Mouse (Mus musculus) testis, postnatal 10 days (tissue): ENCODE results near the gene Zmat5.
A peak's percentile ranks its signal among the peaks of the same experiment; 100 is the strongest.

Experiments
- DNase-seq: peaks from one replicate; pipeline ENCODE4 v3.0.0; 2021; ENCODE audit warnings: low spot score

The Zmat5 gene

GRCm38 (mm10) chr11:4737682-4738081 is 33.2 kb downstream of the Zmat5 start:
- DNase-seq = no peak

- DNase-seq = no peak
Observed at GRCm38 (mm10) chr11:4738719-4739118, 34.2 kb downstream of the Zmat5 start.

GRCm38 (mm10) chr11:4740785-4741184 is 36.3 kb downstream of the Zmat5 start:
- DNase-seq = no peak

GRCm38 (mm10) chr11:4744691-4745090 is 40.2 kb downstream of the Zmat5 start:
- no peak for DNase-seq

GRCm38 (mm10) chr11:4745969-4746368 is 41.5 kb downstream of the Zmat5 start:
- no peak for DNase-seq

- DNase-seq = no peak
Observed at GRCm38 (mm10) chr11:4746733-4747132, 42.3 kb downstream of the Zmat5 start, which contains the start of gene Cabp7. Gene Cabp7, minus strand, starts transcription at chr11:4746778.

- DNase-seq = no peak
Observed at GRCm38 (mm10) chr11:4747285-4747684, 42.8 kb downstream of the Zmat5 start.

- peak; percentile 89 for DNase-seq
Observed at GRCm38 (mm10) chr11:4750263-4750662, 45.8 kb downstream of the Zmat5 start.

- DNase-seq = no peak
Observed at GRCm38 (mm10) chr11:4752836-4753235, 48.4 kb downstream of the Zmat5 start.

GRCm38 (mm10) chr11:4754036-4754435 is 49.6 kb downstream of the Zmat5 start:
- DNase-seq = no peak

GRCm38 (mm10) chr11:4754867-4755266 is 50.4 kb downstream of the Zmat5 start:
- DNase-seq = no peak

GRCm38 (mm10) chr11:4756460-4756859 is 52.0 kb downstream of the Zmat5 start:
- no peak for DNase-seq

- DNase-seq = no peak
Observed at GRCm38 (mm10) chr11:4756984-4757788, 52.7 kb downstream of the Zmat5 start.

- DNase-seq = no peak
Observed at GRCm38 (mm10) chr11:4757789-4758158, 53.3 kb downstream of the Zmat5 start.

- no peak for DNase-seq
Observed at GRCm38 (mm10) chr11:4760438-4760837, 56.0 kb downstream of the Zmat5 start.

- no peak for DNase-seq
Observed at GRCm38 (mm10) chr11:4761991-4762390, 57.5 kb downstream of the Zmat5 start.

- no peak for DNase-seq
Observed at GRCm38 (mm10) chr11:4762511-4762910, 58.0 kb downstream of the Zmat5 start.

- no peak for DNase-seq
Observed at GRCm38 (mm10) chr11:4763631-4764030, 59.2 kb downstream of the Zmat5 start.

- no peak for DNase-seq
Observed at GRCm38 (mm10) chr11:4764476-4764875, 60.0 kb downstream of the Zmat5 start.

- DNase-seq = no peak
Observed at GRCm38 (mm10) chr11:4768399-4768798, 63.9 kb downstream of the Zmat5 start.

GRCm38 (mm10) chr11:4769293-4769692 is 64.8 kb downstream of the Zmat5 start:
- no peak for DNase-seq

GRCm38 (mm10) chr11:4769881-4770280 is 65.4 kb downstream of the Zmat5 start:
- no peak for DNase-seq

- no peak for DNase-seq
Observed at GRCm38 (mm10) chr11:4771756-4772155, 67.3 kb downstream of the Zmat5 start.

- peak; percentile 86 for DNase-seq
Observed at GRCm38 (mm10) chr11:4772925-4773324, 68.4 kb downstream of the Zmat5 start.
